Mouse (Mus musculus) embryonic facial prominence, embryonic 15.5 days (tissue): ENCODE data around the gene Cyp4a29. TPM values are rescaled to one million over a fixed set of nuclear protein-coding genes. Genes with fewer than 3 reads are reported as not detected.

ENCODE experiments used
- polyA plus RNA-seq: library from polyadenylated mRNA; unstranded; fragments of >200 nt; fragmentation: Nextera tagmentation; extraction: Ambion mirVana; gene quantifications from 2 replicates; pipeline ENCODE4 v1.2.1, GENCODE M21; 2015

Gene Cyp4a29
- polyA plus RNA-seq, 1 experiment from 2014 or later, result 0.24 TPM

Other genes starting within 250 kb of the Cyp4a29 start
- gene Stil, start 241.9 kb upstream of the Cyp4a29 start, polyA plus RNA-seq, result 10.3 and 13.3 TPM in 2 replicates
- gene Tal1, start 185.7 kb upstream of the Cyp4a29 start, polyA plus RNA-seq, result 0.71 and 1.00 TPM in 2 replicates
- 59.3 and 69.2 TPM in 2 replicates for gene Pdzk1ip1, start 153.4 kb upstream of the Cyp4a29 start, polyA plus RNA-seq
- gene Cyp4x1, start 107.8 kb upstream of the Cyp4a29 start, polyA plus RNA-seq, result 0.07 and 0.15 TPM in 2 replicates
- 3.0 and 5.8 TPM in 2 replicates for gene Cyp4a12a, start 57.0 kb downstream of the Cyp4a29 start, polyA plus RNA-seq
- gene Cyp4a12b, start 169.5 kb downstream of the Cyp4a29 start, polyA plus RNA-seq, result 2.3 and 5.3 TPM in 2 replicates
- not detected in 2 replicates for gene Cyp4a30b, start 210.5 kb downstream of the Cyp4a29 start, polyA plus RNA-seq